Mouse (Mus musculus) kidney, postnatal 0 days (tissue): ENCODE results near the gene Vgll4. TPM values are rescaled to one million over a fixed set of nuclear protein-coding genes. Genes with fewer than 3 reads are reported as not detected.

ENCODE experiments used
- ATAC-seq: fragments of 200-750 bp; cut with Nextera tagmentation; replicated peaks from 2 replicates; pipeline ENCODE4 v1.8.0; 2017; ENCODE audit warnings: low read depth, moderate number of reproducible peaks, moderate TSS enrichment, moderate library complexity; ENCODE audit not compliant: low FRiP score
- DNase-seq: peaks from one replicate; pipeline ENCODE4 v3.0.0-alpha.2; 2016; ENCODE audit warnings: low spot score
- H3K27ac ChIP-seq: fragments of 300-500 bp; sonication (generic); 2 replicates; pipeline ENCODE4 v1.5.1; 2014; ENCODE audit warnings: mild to moderate bottlenecking
- H3K27me3 ChIP-seq: fragments of 300-500 bp; sonication (generic); 2 replicates; pipeline ENCODE4 v1.6.1; 2014; ENCODE audit warnings: low read length, mixed read lengths; ENCODE audit not compliant: insufficient read depth
- H3K36me3 ChIP-seq: fragments of 300-500 bp; sonication (generic); 2 replicates; pipeline ENCODE4 v1.6.1; 2014; ENCODE audit warnings: low read length, mixed read lengths; ENCODE audit not compliant: insufficient read depth
- H3K4me1 ChIP-seq: fragments of 300-500 bp; sonication (generic); replicated peaks from 2 replicates; pipeline ENCODE4 v1.6.1; 2014; ENCODE audit warnings: antibody characterized with exemption, low read length, mixed read lengths; ENCODE audit not compliant: insufficient read depth
- H3K4me2 ChIP-seq: fragments of 300-500 bp; sonication (generic); 2 replicates; pipeline ENCODE4 v1.6.1; 2014; ENCODE audit warnings: mild to moderate bottlenecking, low read length, moderate library complexity, mixed read lengths
- H3K4me3 ChIP-seq: fragments of 300-500 bp; sonication (generic); replicated peaks from 2 replicates; pipeline ENCODE4 v1.5.1; 2014; ENCODE audit warnings: low read depth, low read length
- H3K9ac ChIP-seq: fragments of 300-500 bp; sonication (generic); 2 replicates; pipeline ENCODE4 v1.6.1; 2014; ENCODE audit warnings: low read depth, low read length
- H3K9me3 ChIP-seq: fragments of 300-500 bp; sonication (generic); replicated peaks from 2 replicates; pipeline ENCODE4 v1.6.1; 2016; ENCODE audit warnings: low read length, inconsistent platforms, mixed read lengths
- CTCF ChIP-seq: IDR thresholded peaks from 2 replicates; pipeline ENCODE4 v1.5.1; 2016; ENCODE audit warnings: antibody characterized with exemption, low read depth, mild to moderate bottlenecking, moderate library complexity
- WGBS: fragments of 180-500 bp; shearing (Covaris S2); extraction: QIAGEN DNeasy Blood & Tissue Kit; methylation state at CpG from one replicate; pipeline ENCODE4 v1.1.7; 2014; 5-methylcytosine and 5-hydroxymethylcytosine counted together
- polyA plus RNA-seq: library from polyadenylated mRNA; unstranded; fragments of >200 nt; fragmentation: Nextera tagmentation; extraction: Ambion mirVana; gene quantifications from 2 replicates; pipeline ENCODE4 v1.2.1, GENCODE M21; 2015

Vgll4 gene
- polyA plus RNA-seq, 1 experiment from 2014 or later: 97.2 TPM

- ATAC-seq: 0 out of 2 replicates have a peak, but pooled peaks have one; percentile 72
- peak; percentile 93 for TF ChIP-seq CTCF
- 24% methylated on average over 5 of the region's 5 CpGs for WGBS
Measured at GRCm38 (mm10) chr6:115007728-115008127, 37.9 kb upstream of the Vgll4 start.

GRCm38 (mm10) chr6:115006948-115007347, 37.2 kb upstream of the Vgll4 start:
- H3K4me2 ChIP-seq: no peak overlapping the region
- 63% methylated on average over 6 of the region's 6 CpGs for WGBS
- ATAC-seq (no peak), DNase-seq (no peak)
- no peaks in the 10 kb centered on the region for H3K4me1 ChIP-seq
- no peak overlapping the region for H3K27ac ChIP-seq
- peaks cover 12% of the 10 kb centered on the region; the same call in 1 of the 2 replicates for H3K36me3 ChIP-seq
- no peak overlapping the region for H3K4me3 ChIP-seq
- no peaks in the 10 kb centered on the region for H3K27me3 ChIP-seq
- no peak overlapping the region for H3K9ac ChIP-seq
- TF ChIP-seq CTCF: no peak
- no peaks in the 10 kb centered on the region for H3K9me3 ChIP-seq

More at GRCm38 (mm10) chr6:115007728-115008127, 37.9 kb upstream of the Vgll4 start:
- H3K27ac ChIP-seq: no peak overlapping the region
- no peaks in the 10 kb centered on the region for H3K4me1 ChIP-seq
- peak; percentile 72 for DNase-seq
- no peak overlapping the region for H3K4me2 ChIP-seq
- H3K9me3 ChIP-seq: no peaks in the 10 kb centered on the region
- no peak overlapping the region for H3K9ac ChIP-seq
- no peaks in the 10 kb centered on the region for H3K27me3 ChIP-seq
- H3K36me3 ChIP-seq: peaks cover 14% of the 10 kb centered on the region; the same call in 1 of the 2 replicates
- H3K4me3 ChIP-seq: no peak overlapping the region

GRCm38 (mm10) chr6:115006065-115006464, 36.3 kb upstream of the Vgll4 start:
- Histone ChIP-seq H3K4me3 (no peak overlapping the region), H3K9ac (no peak overlapping the region), H3K27ac (no peak overlapping the region), H3K27me3 (no peaks in the 10 kb centered on the region), H3K4me1 (no peaks in the 10 kb centered on the region), H3K4me2 (no peak overlapping the region), H3K9me3 (no peaks in the 10 kb centered on the region), H3K36me3 (0 out of 2 replicates have a peak, but pooled peaks cover 8% of the 10 kb centered on the region)
- WGBS: 76% methylated on average over 3 of the region's 3 CpGs
- ATAC-seq (no peak), DNase-seq (no peak)
- TF ChIP-seq CTCF: no peak

- H3K4me2 ChIP-seq: no peak overlapping the region
- 84% methylated on average over 8 of the region's 8 CpGs for WGBS
- no peak for ATAC-seq
Measured at GRCm38 (mm10) chr6:115005351-115005890, 35.6 kb upstream of the Vgll4 start.

GRCm38 (mm10) chr6:115004636-115005035, 34.8 kb upstream of the Vgll4 start:
- H3K27me3 ChIP-seq: no peaks in the 10 kb centered on the region
- DNase-seq (no peak), ATAC-seq (no peak)
- no peaks in the 10 kb centered on the region for H3K4me1 ChIP-seq
- H3K9ac ChIP-seq: no peak overlapping the region
- TF ChIP-seq CTCF: no peak
- H3K9me3 ChIP-seq: no peaks in the 10 kb centered on the region
- H3K36me3 ChIP-seq: 0 out of 2 replicates have a peak, but pooled peaks cover 6% of the 10 kb centered on the region
- no peak overlapping the region for H3K27ac ChIP-seq
- WGBS: 89% methylated on average over 8 of the region's 8 CpGs
- no peak overlapping the region for H3K4me2 ChIP-seq
- no peak overlapping the region for H3K4me3 ChIP-seq

More at GRCm38 (mm10) chr6:115005351-115005890, 35.6 kb upstream of the Vgll4 start:
- TF ChIP-seq CTCF: no peak
- Histone ChIP-seq H3K4me3 (no peak overlapping the region), H3K27ac (no peak overlapping the region), H3K4me1 (no peaks in the 10 kb centered on the region), H3K9ac (no peak overlapping the region), H3K9me3 (no peaks in the 10 kb centered on the region), H3K36me3 (0 out of 2 replicates have a peak, but pooled peaks cover 3% of the 10 kb centered on the region), H3K27me3 (no peaks in the 10 kb centered on the region)
- DNase-seq: no peak

- no peak for ATAC-seq
- Histone ChIP-seq H3K4me1 (no peaks in the 10 kb centered on the region), H3K9me3 (no peaks in the 10 kb centered on the region), H3K4me3 (no peak overlapping the region), H3K4me2 (no peak overlapping the region), H3K9ac (no peak overlapping the region), H3K27ac (no peak overlapping the region), H3K27me3 (no peaks in the 10 kb centered on the region), H3K36me3 (0 out of 2 replicates have a peak, but pooled peaks cover 4% of the 10 kb centered on the region)
- DNase-seq: no peak
- no peak for TF ChIP-seq CTCF
- WGBS: 79% methylated on average over 16 of the region's 16 CpGs
Measured at GRCm38 (mm10) chr6:114998374-114999031, 28.7 kb upstream of the Vgll4 start.
